Mouse (Mus musculus) spleen, embryonic (tissue): Measurements from ENCODE around the gene Kctd4.

Experiments
- CTCF ChIA-PET: fragments of 350-600 bp; sonication (Branson Sonifier 250); formaldehyde crosslinking; loops from one replicate; lab custom pipeline; 2022; lab: Charles Lee

The Kctd4 gene

DNA sequence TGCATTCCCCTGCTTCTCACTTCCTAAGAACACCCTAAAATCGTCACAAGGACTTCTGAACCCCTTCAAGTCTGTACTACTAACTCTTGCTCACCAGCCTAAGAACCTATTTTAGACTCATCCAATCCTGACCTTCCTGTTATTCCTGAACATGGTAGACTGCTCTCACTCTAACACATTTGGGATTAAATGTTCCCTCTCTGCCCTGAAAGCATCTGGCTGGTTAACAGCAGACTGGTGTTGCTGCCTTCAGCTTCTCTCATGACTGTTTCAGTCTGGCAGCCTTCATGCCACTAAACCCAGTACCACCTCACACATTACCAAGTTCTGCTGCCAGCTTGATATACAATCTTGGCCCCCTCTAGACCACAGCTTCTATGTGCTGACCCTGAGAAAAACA, 34.4 kb downstream of the Kctd4 start:
- CTCF ChIA-PET = no interaction called here

DNA sequence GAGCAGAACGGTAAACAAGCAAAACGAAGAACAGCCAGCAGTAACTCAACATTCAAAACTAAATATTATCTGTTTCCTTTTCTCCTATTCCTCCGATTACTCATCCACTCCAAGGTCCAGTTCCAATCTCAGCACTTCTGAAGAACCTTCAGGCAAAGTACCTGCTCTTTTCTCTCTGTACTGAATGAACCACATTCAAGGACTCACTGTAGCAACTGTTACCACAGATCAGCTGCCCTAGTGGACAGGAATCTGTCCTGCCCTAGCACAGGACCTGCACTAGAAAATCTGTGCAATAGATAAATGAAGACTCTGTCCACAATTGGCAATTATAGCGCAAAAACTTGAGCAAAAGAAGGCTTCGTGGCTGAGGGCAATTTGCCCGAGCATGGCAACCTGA, 36.1 kb downstream of the Kctd4 start:
- CTCF ChIA-PET = no interaction called here

DNA sequence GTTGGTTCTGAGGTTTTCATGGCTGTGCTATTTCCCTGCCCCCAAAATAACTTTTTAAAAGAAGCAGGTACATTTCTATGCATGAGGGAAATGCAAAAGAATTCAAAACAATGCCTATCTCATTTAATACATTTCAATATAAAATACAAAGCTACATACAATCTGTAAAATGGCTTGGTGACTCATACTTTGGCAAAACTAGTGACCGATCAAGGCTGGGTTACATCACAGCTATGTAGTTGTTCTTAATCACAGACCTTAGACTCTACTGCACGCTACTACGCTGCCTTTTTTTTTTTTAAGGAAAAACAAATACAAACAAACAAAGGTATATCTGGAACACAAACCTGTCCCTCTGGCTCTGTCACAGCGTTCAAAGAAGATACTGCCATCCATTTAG, 37.6 kb downstream of the Kctd4 start:
- CTCF ChIA-PET = no interaction called here

DNA sequence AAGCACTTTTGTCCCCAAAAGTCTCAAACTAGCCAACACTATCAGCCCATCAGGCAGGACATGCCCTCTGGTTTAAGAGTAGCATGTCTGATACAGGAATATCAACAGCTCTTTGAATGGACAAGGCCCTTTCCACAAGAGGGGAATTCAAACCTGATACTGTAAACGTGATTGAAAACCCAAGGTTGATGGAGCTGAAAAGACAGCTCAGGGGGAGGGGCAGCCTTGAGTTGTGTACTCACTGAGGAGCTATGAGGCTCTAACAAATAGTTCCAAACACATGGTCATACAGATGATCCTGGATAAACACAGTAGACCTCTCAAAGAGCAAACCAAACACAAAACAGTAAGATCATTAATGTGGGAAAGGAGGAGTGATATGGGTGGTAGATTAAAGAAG, 43.3 kb downstream of the Kctd4 start:
- CTCF ChIA-PET = no interaction called here

DNA sequence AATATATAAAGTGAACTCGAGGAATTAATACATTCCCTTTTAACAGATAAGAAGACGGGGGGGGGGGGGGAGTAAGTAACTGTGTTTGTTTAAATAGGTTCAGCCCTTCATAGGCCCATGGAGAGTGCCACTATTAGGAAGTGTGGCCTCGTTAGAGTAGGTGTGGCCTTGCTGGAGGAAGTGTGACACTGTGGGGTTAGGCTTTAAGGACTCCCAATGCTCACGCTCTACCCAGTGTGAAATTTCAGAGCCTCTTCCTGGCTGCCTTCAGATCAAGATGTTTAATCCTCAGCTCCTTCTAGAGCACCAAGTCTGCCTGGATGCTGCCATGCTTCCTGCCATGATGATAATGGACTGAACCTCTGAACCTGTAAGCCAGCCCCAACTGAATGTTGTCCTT, 47.0 kb downstream of the Kctd4 start:
- CTCF ChIA-PET = no interaction called here

DNA sequence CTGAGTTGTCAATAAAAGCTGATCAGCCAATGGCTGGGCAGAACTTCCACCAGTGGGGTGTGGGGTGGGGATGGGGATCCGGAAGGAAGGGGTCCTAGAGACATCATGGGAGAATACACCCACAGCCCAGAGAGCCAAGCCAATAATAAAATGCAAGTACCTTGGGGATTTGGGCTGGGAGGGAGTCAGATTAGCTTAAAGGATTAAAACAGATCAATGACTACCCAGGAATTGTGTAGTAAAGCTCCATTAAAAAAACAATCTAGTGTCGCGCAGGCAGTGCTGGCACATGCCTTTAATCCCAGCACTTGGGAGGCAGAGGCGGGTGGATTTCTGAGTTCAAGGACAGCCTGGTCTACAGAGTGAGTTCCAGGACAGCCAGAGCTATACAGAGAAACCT, 50.2 kb downstream of the Kctd4 start:
- CTCF ChIA-PET = interaction anchor here (0.7 kb wide), 1 partner anchor 62 kb away, joined by 4 read pairs; no protein-coding TSS in a partner anchor

DNA sequence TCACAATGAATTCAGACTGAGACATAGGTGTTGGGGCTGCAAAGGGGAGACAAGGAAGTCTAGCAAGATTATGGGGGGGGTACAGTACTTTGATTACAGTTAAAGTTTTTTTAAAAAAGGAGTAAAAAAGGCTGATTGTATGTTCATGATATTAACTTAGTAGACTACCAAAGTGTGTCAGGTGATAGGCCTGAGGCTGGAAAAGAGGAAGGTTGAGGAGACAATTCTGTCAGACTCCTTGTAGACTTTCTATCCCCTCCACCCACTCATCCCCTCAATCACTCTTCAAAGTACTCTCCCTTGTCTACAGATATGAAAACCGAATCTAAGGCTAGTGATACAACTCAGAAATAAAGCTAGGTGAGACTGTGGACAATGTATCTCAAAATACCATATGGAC, 53.4 kb downstream of the Kctd4 start:
- CTCF ChIA-PET = no interaction called here

DNA sequence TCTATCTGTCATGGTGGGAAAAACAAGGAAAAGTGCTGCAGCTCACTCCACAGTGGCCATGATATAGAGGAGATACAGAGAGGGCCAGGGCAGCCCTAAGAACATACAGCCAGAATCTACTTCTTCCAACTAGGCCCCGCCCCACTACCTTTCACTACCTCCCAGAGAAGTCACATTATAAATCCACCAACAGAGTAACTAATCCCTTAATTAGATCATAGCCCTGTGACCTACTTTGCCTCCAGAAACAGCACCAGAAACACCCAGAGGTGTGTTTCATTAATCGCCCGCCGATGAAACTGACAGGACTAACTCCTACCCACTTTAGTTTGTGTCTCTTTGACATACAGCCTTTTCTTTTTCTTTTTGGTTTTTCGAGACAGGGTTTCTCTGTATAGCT, 54.4 kb downstream of the Kctd4 start:
- CTCF ChIA-PET = no interaction called here

DNA sequence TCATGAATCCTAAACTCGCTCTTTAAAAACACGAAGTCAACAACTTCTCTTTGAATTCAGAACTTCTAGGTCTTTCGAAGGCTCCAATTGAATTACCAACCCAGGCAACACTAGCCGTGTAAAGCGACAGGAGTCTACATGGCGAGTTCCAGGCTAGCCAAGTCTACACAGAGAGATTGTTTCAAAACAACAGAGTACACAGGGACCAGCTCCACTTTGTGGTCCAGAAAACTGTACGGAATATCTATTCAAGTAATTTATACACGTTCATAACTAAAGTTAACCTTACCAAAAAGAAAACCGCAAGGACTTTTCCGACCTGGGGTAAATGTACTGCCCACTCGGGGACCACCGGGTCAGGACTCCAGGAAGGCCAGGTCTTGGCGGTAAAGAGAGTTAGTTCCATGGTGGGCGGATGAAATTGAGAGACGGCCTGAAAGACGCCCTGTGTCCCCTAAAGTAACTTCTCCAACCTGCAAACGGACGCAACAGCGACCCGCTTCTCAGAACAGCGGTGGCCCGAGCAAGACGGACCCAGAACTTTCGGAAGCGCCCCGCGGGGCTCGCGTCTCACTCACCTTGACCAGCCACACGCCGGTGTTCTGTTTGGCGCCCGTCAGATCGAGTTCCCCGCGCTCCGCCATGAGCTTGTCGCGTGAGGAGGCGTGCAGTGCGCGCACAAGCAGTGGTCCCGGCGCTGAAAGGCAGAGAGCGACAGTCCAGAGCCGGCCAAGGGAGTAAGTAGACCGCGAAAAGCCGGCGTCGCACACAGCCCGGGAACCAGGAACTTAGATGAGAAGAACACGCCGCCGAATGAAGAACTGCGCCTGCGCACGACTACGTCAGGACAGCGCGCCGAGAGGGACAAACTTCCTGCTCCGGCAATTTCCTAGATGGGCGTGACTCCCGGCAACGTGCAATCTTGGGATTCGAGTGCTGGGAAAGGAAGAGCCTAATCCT, 55.6 kb downstream of the Kctd4 start, which contains the start of gene Gtf2f2:
Gene Gtf2f2 (minus strand): TSS at position 764 of the 960 bp plus-strand sequence.
- CTCF ChIA-PET = no interaction called here

DNA sequence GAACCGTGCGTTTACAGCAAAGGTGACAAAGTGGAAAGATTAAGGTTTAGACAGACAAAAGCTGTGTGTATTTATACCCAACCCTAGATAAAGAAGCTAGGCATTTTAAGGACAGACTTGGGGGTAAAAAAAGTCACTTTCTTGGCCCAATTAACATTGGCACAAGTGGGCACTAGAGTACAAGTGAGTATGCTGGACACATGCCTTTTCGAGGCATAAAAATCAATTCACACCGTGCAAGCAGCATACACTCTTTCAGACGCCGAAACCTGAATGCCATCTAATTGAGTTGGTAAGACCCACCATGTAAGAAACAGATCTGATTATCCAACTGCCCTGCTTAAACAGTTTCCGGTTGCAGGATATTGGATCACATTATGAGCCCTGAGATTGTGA, 56.3 kb downstream of the Kctd4 start:
- CTCF ChIA-PET = no interaction called here

DNA sequence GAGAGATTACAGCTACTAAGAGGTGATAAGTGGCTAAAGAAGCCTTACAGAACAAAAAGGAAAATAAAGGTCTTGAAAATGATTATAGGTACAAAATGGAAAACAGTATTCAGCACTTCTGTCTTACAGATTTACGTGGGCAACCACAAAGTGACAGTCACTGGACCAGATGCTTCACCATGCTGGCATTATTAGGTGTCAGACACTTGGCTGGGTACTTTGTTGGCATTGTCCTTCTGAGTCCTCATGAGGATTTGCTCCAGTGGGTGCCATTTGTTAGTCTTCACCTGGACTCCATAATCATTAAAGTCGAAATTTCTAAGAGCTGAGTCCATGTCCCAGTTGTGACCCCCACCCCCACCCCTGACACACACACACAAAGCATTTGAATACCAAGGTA, 59.5 kb downstream of the Kctd4 start:
- CTCF ChIA-PET = no interaction called here
